Mouse (Mus musculus): Measurements from ENCODE around the gene Cdk4. TPM values are rescaled to one million over a fixed set of nuclear protein-coding genes. Genes with fewer than 3 reads are reported as not detected.
A peak's percentile ranks its signal among the peaks of the same experiment; 100 is the strongest.
"Not testable (repeated sequence)": the region's sequence is repeated elsewhere in the genome, so short reads cannot be mapped to it uniquely, and the experiment has no call there.

The Cdk4 gene
- polyA plus RNA-seq, 1 experiment from 2014 or later = 1,443 TPM

GRCm38 (mm10) chr10:127069281-127070189 lies 6.2 kb downstream of the Cdk4 start:
- Histone ChIP-seq H3K4me1 (peaks cover 28% of the 10 kb centered on the region), H3K9me3 (no peaks in the 10 kb centered on the region), H3K4me3 (replicated peaks) (peak overlapping the region; percentile 70), H3K36me3 (peaks cover 34% of the 10 kb centered on the region), H3K27ac (peak overlapping the region; percentile 95), H3K9ac (peak overlapping the region; percentile 67; the same call in 1 of the 2 replicates), H3K27me3 (replicated peaks) (no peaks in the 10 kb centered on the region), H3K4me2 (peak overlapping the region; percentile 81)
- ATAC-seq (ENCODE audit: insufficient read depth, low FRiP score, low read depth) = peak; percentile 20
- 6% methylated on average over 30 of the region's 30 CpGs for WGBS

DNA sequence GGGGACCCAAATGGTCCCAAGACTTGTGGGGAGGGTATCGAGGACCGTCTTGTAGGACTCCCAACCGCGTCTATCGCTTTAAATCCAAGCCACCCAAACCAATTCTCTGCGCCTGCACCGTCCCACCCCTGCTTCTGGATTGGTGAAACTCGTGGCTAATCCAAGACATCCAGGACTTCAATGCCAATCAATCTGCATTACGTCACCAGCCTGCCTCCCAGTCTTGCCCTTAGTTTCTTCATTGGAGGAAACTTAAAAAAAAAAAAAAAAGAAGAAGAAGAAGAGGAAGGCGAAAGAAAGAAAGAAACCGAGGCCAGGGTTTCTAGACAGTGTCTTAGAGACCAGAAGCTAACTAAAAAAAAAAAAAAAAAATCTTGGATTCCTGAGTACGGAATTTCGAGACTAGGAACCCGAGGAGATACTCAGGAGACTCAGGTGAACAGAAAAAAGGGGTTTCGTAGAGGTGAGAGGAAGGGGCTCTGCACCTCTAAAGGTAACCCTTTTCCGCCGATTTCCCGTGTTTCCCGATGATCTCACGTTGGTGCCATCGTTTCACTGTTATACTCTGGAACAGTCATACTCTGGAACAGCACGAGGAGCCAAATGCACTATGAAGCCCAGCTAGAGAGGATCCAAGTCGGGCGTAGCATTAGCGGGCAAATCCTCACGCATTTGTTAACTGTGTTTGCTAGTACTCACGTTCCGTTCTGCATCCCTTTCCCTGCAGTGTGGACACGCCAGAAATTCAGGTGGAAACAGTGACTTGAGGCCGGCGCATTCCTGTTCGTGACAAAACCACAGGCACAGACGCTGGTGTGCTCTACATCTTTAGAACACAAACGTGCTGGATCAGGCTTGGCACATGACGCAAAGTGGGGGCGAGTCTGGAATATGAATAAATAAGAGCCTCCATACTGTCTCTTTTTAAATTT lies 7.1 kb downstream of the Cdk4 start, which contains the start of gene Tspan31:
TSS of gene Tspan31 (minus strand) at position 75 of the 932 bp plus-strand sequence.
- ATAC-seq (ENCODE audit: insufficient read depth, low FRiP score, low read depth) = peak; percentile 88
- Histone ChIP-seq H3K27ac (peak within 1 kb of the TSS; percentile 95), H3K27me3 (replicated peaks) (peaks cover 6% of the 10 kb centered on the region; the same call in 1 of the 2 replicates), H3K9me3 (no peaks in the 10 kb centered on the region), H3K4me3 (replicated peaks) (peak within 1 kb of the TSS; percentile 70), H3K9ac (peak within 1 kb of the TSS; percentile 67), H3K4me1 (peaks cover 19% of the 10 kb centered on the region), H3K36me3 (peaks cover 26% of the 10 kb centered on the region), H3K4me2 (peak within 1 kb of the TSS; percentile 81)
- WGBS = 1% methylated on average over 36 of the region's 36 CpGs

DNA sequence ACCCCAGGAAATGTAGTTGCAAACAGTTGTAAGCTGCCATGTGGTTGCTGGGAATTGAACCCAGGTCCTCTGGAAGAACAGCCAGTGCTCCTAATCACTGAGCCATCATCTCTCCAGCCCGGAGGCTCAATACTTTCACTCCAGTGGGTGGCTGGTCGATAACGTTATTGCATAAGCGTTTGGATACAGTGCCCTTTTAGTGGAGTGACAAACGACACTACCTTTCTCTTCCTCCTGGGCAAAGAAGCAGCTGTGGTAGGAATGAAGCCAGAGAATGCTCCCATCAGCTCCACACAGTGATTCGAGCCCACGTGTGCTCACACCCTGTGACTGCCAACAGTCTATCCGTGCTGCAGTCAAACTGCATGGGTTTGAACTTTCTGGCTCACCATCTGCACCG lies 7.9 kb downstream of the Cdk4 start:
- Histone ChIP-seq H3K27me3 (replicated peaks) (peaks cover 9% of the 10 kb centered on the region; the same call in 1 of the 2 replicates), H3K4me1 (peaks cover 18% of the 10 kb centered on the region), H3K4me3 (replicated peaks) (peak overlapping the region; percentile 70), H3K27ac (no peak overlapping the region), H3K36me3 (peaks cover 19% of the 10 kb centered on the region), H3K9ac (no peak overlapping the region; the same call in 1 of the 2 replicates), H3K4me2 (peak overlapping the region; percentile 81), H3K9me3 (no peaks in the 10 kb centered on the region)
- WGBS = 69% methylated on average over 9 of the region's 9 CpGs
- ATAC-seq (ENCODE audit: insufficient read depth, low FRiP score, low read depth) = no peak

DNA sequence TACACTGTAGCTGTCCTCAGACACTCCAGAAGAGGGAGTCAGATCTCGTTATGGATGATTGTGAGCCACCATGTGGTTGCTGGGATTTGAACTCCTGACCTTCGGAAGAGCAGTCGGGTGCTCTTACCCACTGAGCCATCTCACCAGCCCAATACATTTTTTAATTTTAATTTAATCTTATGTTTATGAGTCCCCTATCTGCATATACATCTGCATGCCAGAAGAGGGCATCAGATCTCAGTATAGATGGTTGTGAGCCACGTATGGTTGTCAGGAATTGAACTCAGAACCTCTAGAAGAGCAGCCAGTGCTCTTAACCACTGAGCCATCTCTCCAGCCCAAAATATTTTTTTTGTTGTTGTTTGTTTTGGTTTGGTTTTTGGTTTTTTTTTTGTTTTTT lies 8.9 kb downstream of the Cdk4 start:
- ATAC-seq (ENCODE audit: insufficient read depth, low FRiP score, low read depth); H3K9me3 ChIP-seq; H3K27ac ChIP-seq; H3K4me2 ChIP-seq; H3K36me3 ChIP-seq; H3K9ac ChIP-seq; H3K4me3 ChIP-seq (replicated peaks): not testable (repeated sequence)
- Histone ChIP-seq H3K4me1 (peaks cover 18% of the 10 kb centered on the region), H3K27me3 (replicated peaks) (peaks cover 13% of the 10 kb centered on the region; the same call in 1 of the 2 replicates)
- 83% methylated on average over 4 of the region's 4 CpGs for WGBS

DNA sequence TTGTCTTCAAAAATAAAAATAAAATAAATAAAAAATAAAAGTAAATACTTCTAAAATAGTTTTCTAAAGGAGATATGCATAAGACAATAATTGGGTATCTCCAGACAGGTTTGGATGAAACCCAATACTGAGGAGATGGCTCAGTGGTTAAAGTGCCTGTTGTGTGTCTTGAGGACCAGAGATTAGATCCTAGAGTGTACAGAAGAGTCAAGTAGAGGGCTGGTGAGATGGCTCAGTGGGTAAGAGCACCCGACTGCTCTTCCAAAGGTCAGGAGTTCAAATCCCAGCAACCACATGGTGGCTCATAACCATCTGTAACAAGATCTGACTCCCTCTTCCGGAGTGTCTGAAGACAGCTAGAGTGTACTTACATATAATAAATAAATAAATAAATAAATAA lies 9.6 kb downstream of the Cdk4 start:
- H3K27me3 ChIP-seq (replicated peaks) = peaks cover 18% of the 10 kb centered on the region
- H3K9ac ChIP-seq; H3K9me3 ChIP-seq; H3K4me3 ChIP-seq (replicated peaks); H3K27ac ChIP-seq; H3K4me2 ChIP-seq; ATAC-seq (ENCODE audit: insufficient read depth, low FRiP score, low read depth); H3K36me3 ChIP-seq: not testable (repeated sequence)
- WGBS = 75% methylated on average over 2 of the region's 2 CpGs
- peaks cover 21% of the 10 kb centered on the region for H3K4me1 ChIP-seq

GRCm38 (mm10) chr10:127073981-127074380 lies 10.6 kb downstream of the Cdk4 start:
- no peak overlapping the region for H3K9ac ChIP-seq
- 91% methylated on average over 1 of the region's 1 CpGs for WGBS
- peaks cover 22% of the 10 kb centered on the region for H3K4me1 ChIP-seq
- no peak overlapping the region for H3K4me2 ChIP-seq
- no peak for ATAC-seq (ENCODE audit: insufficient read depth, low FRiP score, low read depth)
- H3K4me3 ChIP-seq (replicated peaks) = no peak overlapping the region
- H3K27ac ChIP-seq = no peak overlapping the region
- H3K36me3 ChIP-seq = no peaks in the 10 kb centered on the region
- H3K27me3 ChIP-seq (replicated peaks) = peaks cover 28% of the 10 kb centered on the region
- no peaks in the 10 kb centered on the region for H3K9me3 ChIP-seq

- Histone ChIP-seq H3K4me2 (no peak within 1 kb of the TSS), H3K27ac (no peak within 1 kb of the TSS), H3K9me3 (no peaks in the 10 kb centered on the region), H3K27me3 (replicated peaks) (peaks cover 39% of the 10 kb centered on the region), H3K4me3 (replicated peaks) (no peak within 1 kb of the TSS), H3K36me3 (no peaks in the 10 kb centered on the region), H3K9ac (no peak within 1 kb of the TSS), H3K4me1 (peaks cover 30% of the 10 kb centered on the region)
- ATAC-seq (ENCODE audit: insufficient read depth, low FRiP score, low read depth) = no peak
- WGBS = 58% methylated on average over 9 of the region's 9 CpGs
Observed at GRCm38 (mm10) chr10:127075080-127075479, 11.7 kb downstream of the Cdk4 start, which contains the start of gene Agap2. Gene Agap2, plus strand, starts transcription at chr10:127075284.

GRCm38 (mm10) chr10:127075651-127076050 lies 12.3 kb downstream of the Cdk4 start:
- ATAC-seq (ENCODE audit: insufficient read depth, low FRiP score, low read depth) = no peak
- WGBS = 64% methylated on average over 8 of the region's 8 CpGs

DNA sequence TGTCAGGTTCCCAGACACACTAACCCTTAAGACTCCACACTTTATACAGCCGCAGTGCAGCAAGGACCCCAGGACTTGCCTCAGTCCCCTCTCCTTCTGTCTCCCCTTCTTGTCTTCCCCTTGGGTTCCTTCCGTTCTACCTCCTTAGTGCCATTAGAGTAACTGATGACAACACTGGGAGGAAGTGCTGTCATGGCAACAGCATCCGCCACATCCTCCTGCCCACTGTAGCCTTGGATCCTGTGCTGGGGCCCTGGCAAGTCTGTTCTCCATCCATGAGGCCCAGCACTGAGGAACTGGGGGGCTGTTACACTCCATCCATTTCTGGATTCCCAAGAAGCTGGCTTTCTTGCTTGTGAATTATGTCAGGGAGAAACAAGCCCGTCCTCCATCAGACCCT lies 12.7 kb downstream of the Cdk4 start:
- no peak overlapping the region for H3K4me2 ChIP-seq
- no peak overlapping the region for H3K27ac ChIP-seq
- H3K9me3 ChIP-seq = no peaks in the 10 kb centered on the region
- ATAC-seq (ENCODE audit: insufficient read depth, low FRiP score, low read depth) = no peak
- no peak overlapping the region for H3K9ac ChIP-seq
- no peaks in the 10 kb centered on the region for H3K36me3 ChIP-seq
- H3K4me1 ChIP-seq = peaks cover 35% of the 10 kb centered on the region
- H3K4me3 ChIP-seq (replicated peaks) = no peak overlapping the region
- 31% methylated on average over 4 of the region's 4 CpGs for WGBS
- H3K27me3 ChIP-seq (replicated peaks) = peaks cover 49% of the 10 kb centered on the region

More at GRCm38 (mm10) chr10:127075651-127076050, 12.3 kb downstream of the Cdk4 start:
- Histone ChIP-seq H3K4me3 (replicated peaks) (no peak overlapping the region), H3K36me3 (no peaks in the 10 kb centered on the region), H3K4me2 (no peak overlapping the region), H3K9ac (no peak overlapping the region), H3K27ac (no peak overlapping the region), H3K4me1 (peaks cover 35% of the 10 kb centered on the region), H3K27me3 (replicated peaks) (peaks cover 45% of the 10 kb centered on the region), H3K9me3 (no peaks in the 10 kb centered on the region)

DNA sequence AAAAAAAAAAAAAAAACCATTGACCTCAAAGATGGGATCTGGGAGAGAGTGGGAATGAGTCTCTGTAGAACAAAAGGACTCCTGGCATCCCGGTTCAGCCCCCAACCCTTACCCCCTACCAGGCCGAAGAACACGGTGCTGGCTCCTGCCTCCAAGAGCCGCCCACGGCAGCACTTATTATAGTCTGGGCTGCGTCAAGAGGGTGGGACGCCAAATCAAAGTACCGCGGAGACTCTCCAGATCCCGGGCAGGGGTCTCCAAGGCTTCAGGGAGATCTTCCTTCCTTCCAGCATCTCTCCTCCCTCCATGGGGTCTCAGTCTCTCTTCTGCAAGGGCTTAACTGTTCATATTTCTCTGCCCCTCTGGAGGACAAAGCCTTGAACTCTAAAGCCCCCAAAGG lies 14.2 kb downstream of the Cdk4 start:
- peaks cover 41% of the 10 kb centered on the region for H3K4me1 ChIP-seq
- H3K9ac ChIP-seq = no peak overlapping the region
- 5% methylated on average over 10 of the region's 10 CpGs for WGBS

DNA sequence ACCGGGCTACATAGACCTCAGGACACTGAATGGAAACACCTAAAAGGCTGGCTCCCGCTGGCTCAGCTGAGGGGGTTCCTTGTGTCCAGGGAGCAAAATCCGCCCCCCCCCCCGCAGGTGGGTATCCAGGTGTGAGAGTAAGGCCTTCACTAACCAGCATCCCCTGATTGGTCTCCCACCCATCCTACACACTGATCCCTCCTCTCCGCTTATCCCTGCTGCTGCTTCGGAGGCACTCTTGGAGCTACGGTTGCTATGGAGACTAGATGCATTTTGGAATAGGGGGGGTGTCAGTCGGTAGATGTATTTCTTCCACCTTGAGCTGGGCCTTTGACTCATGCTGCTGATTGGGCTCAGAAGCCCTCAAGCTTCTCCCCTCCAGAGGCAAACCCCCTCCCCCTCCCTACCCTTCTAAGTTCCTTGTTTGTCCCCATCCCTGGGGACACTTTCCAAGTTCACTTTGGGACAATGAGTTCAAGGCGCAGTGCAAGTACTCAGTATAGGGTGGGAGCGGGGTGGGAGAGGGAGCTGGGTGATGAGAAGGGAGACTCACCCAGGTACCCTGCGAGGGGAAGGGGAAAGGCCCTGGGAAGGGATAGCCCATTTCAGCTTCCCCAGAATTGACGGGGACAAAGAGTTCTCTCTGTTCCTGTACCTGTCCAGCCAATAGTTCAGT lies 14.8 kb downstream of the Cdk4 start:
- Histone ChIP-seq H3K27me3 (replicated peaks) (peaks cover 65% of the 10 kb centered on the region), H3K36me3 (no peaks in the 10 kb centered on the region), H3K4me3 (replicated peaks) (peak overlapping the region; percentile 50), H3K9me3 (no peaks in the 10 kb centered on the region), H3K4me2 (peak overlapping the region; percentile 93), H3K27ac (no peak overlapping the region), H3K9ac (no peak overlapping the region), H3K4me1 (peaks cover 41% of the 10 kb centered on the region)
- no peak for ATAC-seq (ENCODE audit: insufficient read depth, low FRiP score, low read depth)
- 5% methylated on average over 12 of the region's 12 CpGs for WGBS

More for the DNA sequence above, 14.2 kb downstream of the Cdk4 start:
- H3K27me3 ChIP-seq (replicated peaks) = peaks cover 59% of the 10 kb centered on the region
- H3K4me3 ChIP-seq (replicated peaks) = no peak overlapping the region
- ATAC-seq (ENCODE audit: insufficient read depth, low FRiP score, low read depth) = no peak
- H3K4me2 ChIP-seq = no peak overlapping the region
- no peak overlapping the region for H3K27ac ChIP-seq
- H3K9me3 ChIP-seq = no peaks in the 10 kb centered on the region
- H3K36me3 ChIP-seq = no peaks in the 10 kb centered on the region

Data from stomach, embryonic 15.5 days (tissue).